Mouse (Mus musculus) left cerebral cortex, postnatal 10 days (tissue): ENCODE results near the gene Grip1. TPM values are rescaled to one million over a fixed set of nuclear protein-coding genes. Genes with fewer than 3 reads are reported as not detected.
A peak's percentile ranks its signal among the peaks of the same experiment; 100 is the strongest.

Experiments used
- DNase-seq, 2 experiments: peaks; one replicate each; pipeline ENCODE4 v3.0.0; 2021 to 2022; ENCODE audit warnings: low spot score in 2 of 2, mixed read lengths in 1 of 2; ENCODE audit errors: extremely low spot score in 1 of 2
- intact Hi-C: fragments of 180-260 bp; cut with DNase I; formaldehyde crosslinking; loops from one replicate; pipeline ENCODE4 v1.15.1; 2025
- total RNA-seq, 2 experiments: library from RNA; stranded (reverse); gene quantifications; 2 replicates each; pipeline ENCODE4 v1.2.3; 2021

Gene Grip1
- total RNA-seq, 2 experiments from 2014 or later, result 43.0 to 45.8 TPM

DNA sequence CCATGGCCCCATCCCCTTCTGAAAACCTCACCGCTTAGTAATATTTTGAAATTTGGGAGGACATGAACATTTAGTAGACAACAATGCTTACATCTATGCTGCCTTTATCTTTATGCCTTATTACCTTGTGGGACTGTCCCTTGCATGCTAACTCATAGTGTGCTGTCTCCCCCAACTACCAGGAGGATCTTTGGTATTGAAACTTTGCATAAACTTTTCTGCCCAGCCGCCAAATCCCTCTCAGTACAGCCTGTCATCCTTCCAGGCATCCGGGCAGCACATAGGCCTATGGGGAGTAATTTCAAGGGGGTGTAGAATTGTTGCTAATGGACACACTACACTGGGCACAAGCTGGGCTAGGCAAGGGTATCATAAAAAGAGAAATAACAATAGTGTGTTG, 162.4 kb downstream of the Grip1 start:
- DNase-seq, result no peak
- intact Hi-C loops, result loop anchor here (10.0 kb wide), 1 partner anchor 321 kb away; no protein-coding TSS in a partner anchor

DNA sequence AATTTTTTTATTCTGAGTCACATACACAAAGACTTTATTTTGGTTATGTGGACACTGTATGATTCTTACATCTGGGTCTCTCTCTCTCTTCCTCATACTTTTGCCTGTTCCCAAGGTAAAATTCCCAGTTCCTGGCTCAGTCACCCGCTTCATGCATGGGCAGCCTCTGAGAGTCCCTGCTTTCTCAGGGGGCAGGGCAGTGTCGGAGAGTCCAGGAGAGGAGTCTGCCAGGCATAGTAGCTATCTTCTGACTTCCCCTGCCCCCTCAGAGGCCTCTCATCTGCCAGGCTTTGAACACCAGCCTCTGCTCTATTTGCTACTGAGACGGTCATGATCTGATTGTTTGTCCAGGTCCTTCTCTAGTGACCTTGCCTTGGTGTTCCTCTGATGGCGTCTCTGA, 175.0 kb downstream of the Grip1 start:
- no peak for DNase-seq
- intact Hi-C loops, result no loop called here

DNA sequence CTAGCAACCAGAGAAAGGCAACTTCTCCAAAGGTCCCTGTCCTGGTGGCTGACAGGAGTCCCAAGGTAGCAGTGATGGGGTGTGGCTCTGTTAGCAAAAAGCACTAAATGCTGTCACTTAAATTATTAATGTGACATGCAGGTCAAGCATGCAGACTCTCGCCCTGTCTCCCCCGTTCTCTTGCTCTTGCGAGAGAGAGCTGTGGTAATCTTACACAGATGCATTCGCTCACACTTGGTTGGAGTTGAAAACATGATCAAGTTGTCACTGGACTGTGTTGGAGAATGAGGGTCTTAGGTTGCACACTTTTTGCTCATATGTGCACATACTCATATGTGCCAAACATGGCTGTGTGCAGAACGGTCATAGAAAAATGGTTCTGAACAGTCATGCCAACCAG, 176.8 kb downstream of the Grip1 start:
- no peak for DNase-seq
- intact Hi-C loops, result no loop called here

DNA sequence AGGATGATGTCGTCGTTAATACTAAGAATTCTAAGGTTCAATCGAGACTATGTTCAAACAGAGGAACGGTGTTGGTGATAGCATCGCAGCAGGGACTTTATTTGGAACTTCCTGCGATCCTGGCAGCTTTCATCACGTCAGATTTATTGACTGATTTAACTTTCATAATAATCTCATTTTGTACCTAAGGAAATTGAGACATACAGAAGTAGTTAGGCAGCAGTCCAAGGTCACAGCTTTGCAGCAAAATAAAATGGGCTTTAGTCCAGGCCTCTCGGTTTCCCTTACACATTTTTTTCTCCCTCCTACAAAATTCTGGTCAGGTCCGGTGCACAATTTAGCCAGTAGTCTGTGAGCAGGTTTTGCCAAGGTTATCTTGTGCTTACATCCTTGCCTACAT, 178.3 kb downstream of the Grip1 start:
- no peak for DNase-seq
- intact Hi-C loops, result no loop called here

GRCm38 (mm10) chr10:119634544-119634943, 180.9 kb downstream of the Grip1 start:
- no peak for DNase-seq
- intact Hi-C loops, result no loop called here

- intact Hi-C loops, result loop anchor here (10.0 kb wide), 1 partner anchor 406 kb away; no protein-coding TSS in a partner anchor
- peak in 1 of 2 experiments; percentile 31 for DNase-seq
These were observed 186.9 kb downstream of the Grip1 start for GRCm38 (mm10) chr10:119640534-119640933.

GRCm38 (mm10) chr10:119641011-119641410, 187.4 kb downstream of the Grip1 start:
- intact Hi-C loops, result loop anchor here (10.0 kb wide), 1 partner anchor 406 kb away; no protein-coding TSS in a partner anchor
- no peak for DNase-seq

- intact Hi-C loops, result loop anchor here (2.0 to 10.0 kb wide), 2 partner anchors 409 to 481 kb away; no protein-coding TSS in a partner anchor
These were observed 190.7 kb downstream of the Grip1 start for GRCm38 (mm10) chr10:119644289-119644688.

GRCm38 (mm10) chr10:119646500-119647439, 193.1 kb downstream of the Grip1 start:
- intact Hi-C loops, result loop anchor here (2.0 to 10.0 kb wide), 3 partner anchors 44 to 412 kb away; no protein-coding TSS in a partner anchor
- peak; percentile 59 to 69 for DNase-seq

More at GRCm38 (mm10) chr10:119644289-119644688, 190.7 kb downstream of the Grip1 start:
- DNase-seq, result no peak

DNA sequence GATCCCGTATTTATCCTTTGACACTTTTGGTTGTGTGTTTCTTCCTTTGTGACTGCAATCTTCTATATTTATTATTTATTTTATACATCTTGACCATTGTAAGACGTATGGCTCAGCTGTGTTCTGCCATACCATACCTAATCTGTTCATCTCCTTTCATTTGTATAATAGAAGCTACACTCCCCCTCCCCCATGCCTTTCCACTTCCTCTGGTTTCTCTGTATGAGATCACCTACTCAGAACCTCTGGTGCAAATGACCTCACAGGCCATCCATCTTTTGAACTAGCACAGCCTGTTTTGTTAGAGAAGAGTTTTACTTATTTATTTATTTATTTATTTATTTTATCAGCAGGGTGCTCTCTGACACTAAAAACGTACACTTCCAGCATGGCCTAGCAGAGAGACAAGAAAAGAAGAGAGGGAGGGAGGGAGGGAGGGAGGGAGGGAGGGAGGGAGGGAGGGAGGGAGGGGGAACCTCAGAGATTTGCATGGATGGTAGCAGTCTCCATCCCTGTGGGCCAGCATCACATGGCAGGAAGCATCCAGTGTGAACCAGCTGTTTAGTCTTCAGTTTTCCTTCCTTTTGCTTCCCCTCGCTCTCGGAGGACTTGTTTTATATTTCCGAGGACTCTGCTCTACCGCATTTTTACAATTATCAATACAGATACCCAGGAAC, 207.2 kb downstream of the Grip1 start:
- intact Hi-C loops, result no loop called here
- DNase-seq, result no peak

DNA sequence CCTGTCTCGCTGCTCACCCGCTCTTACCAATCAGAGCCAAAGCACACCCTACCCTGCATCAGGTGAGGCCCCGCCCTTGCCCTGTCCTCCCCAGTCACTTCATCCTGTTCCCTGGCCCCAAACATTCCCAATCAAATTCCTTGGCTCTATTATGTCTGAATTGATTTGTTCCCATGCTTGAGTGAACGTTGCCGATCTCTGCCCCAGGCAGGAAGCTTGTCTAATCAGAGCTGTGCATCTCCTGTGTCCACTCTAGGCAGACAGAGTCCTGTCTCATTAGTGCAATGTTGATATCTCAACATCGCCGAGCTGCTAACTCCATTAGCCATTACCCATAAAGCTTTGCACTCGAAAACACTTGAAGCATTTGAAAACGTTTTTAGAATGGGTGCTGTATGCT, 210.0 kb downstream of the Grip1 start:
- intact Hi-C loops, result no loop called here
- DNase-seq, result no peak

DNA sequence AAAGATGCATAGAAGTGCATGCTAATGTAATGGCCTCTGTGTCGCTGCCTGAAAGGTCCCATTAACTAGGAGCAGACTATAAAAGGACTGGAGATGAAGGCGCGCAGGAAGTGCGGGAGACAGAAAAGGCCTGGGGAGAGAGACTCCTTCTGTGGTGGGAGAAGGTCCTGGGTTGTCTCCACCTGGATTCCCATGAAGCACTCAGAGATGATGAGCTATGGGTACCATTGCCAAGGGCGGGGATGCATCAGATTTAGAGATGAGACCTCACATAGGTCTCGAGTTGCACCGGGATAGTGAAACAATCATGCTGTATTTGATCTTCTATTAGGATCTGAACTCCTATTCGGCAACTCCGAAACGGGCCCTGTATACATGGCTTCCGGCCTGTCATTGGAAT, 212.8 kb downstream of the Grip1 start:
- intact Hi-C loops, result no loop called here
- DNase-seq, result no peak

- intact Hi-C loops, result no loop called here
- no peak for DNase-seq
These were observed 216.8 kb downstream of the Grip1 start for GRCm38 (mm10) chr10:119670456-119670855.

DNA sequence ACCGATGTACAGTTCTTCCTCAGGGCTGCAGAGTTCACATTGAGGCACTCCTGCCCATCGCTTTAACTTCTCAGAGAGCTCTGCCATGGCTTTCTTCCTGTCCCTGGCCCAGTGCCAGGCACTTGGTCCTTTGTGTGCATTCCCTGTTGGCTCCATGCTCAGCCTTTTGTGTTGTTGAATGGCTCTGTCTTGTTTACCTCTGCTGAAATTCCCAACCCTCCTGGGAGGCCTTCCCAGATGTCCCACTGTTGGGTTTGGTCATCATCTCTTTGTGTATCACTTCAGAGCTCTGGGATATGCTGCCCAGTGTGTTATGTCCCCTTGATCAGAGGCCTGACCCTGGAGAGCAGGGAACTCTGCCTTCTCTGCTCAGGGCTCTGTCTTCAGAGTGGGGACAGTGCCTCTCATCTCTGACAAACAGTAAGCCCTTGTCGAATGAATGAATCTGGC, 230.8 kb downstream of the Grip1 start:
- intact Hi-C loops, result no loop called here
- no peak for DNase-seq

DNA sequence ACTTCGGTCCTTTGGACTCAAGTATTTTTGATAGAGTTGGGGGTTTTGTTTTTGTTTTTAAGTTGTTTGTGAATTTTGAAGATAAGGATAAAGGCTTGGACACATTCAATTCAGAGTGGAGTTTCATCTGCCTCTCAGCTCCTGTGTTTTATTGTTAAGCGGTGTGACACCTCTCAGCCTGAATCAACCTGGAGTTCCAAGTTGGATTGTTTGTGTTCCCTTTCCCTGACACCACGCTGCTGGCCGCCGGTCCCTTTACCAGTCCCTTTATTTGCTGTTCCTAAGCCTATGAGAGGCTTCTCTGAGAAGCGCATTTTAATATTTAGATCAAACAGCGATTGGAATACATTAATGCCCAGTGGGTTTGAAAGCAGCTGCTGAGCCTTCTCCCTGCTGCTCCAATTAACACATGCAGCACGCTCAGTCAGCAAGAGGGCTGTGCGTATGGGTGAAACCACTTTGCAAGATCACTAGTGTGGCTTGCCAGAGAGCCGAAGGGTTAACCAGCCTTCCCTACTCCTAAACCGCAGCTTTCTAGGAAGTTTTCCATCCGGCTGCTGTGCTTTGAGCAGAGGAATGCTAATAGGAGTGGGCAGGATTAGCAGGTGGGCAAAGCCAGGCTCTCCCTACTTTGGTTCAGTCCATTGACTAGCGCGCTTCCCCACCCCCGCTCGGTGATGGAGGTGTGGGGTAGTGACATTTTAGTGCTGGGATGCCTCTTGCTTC, 237.9 kb downstream of the Grip1 start:
- peak; percentile 50 to 55 for DNase-seq
- intact Hi-C loops, result loop anchor here (2.0 to 5.0 kb wide), 2 partner anchors 45 to 86 kb away; no protein-coding TSS in a partner anchor

GRCm38 (mm10) chr10:119692284-119692890, 238.8 kb downstream of the Grip1 start:
- intact Hi-C loops, result loop anchor here (5.0 kb wide), 1 partner anchor 85 kb away; no protein-coding TSS in a partner anchor
- DNase-seq, result peak in 1 of 2 experiments; percentile 33

GRCm38 (mm10) chr10:119693400-119693799, 239.8 kb downstream of the Grip1 start:
- intact Hi-C loops, result loop anchor here (5.0 kb wide), 1 partner anchor 84 kb away; no protein-coding TSS in a partner anchor
- no peak for DNase-seq

DNA sequence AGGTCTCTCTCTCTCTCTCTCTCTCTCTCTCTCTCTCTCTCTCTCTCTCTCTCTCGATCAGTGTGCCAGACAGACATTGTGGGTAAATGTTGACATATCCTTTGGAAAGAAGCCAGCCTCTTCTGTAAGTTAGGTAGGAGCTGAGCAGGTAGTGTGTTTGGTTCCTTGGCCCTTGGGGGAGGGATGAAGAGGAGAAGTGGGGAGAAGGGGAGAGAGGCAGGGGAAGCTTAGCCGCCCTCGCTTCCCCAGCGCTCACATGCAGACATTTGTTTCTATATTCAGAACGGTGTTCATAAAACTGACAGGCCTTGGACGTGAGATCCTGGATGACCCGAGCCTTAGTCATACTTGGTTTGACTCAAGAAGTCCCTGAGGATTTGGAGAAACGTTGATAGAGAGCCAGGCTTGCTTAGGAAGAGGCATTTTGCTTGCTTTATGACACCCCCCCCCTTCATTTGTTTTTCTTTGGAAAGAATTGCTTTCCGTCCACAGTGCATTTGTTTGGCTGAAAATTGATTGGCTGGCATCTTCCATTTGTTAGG, 243.7 kb downstream of the Grip1 start:
- no peak for DNase-seq
- intact Hi-C loops, result no loop called here
